Mouse (Mus musculus) monocyte, adult 2 months (primary cell): ENCODE results near the gene BC048562.

ENCODE experiments used
- DNase-seq, 2 experiments: peaks; one replicate each; pipeline ENCODE4 v3.0.0; 2022; ENCODE audit warnings: low spot score in 2 of 2, low read depth in 1 of 2

The BC048562 gene

DNA sequence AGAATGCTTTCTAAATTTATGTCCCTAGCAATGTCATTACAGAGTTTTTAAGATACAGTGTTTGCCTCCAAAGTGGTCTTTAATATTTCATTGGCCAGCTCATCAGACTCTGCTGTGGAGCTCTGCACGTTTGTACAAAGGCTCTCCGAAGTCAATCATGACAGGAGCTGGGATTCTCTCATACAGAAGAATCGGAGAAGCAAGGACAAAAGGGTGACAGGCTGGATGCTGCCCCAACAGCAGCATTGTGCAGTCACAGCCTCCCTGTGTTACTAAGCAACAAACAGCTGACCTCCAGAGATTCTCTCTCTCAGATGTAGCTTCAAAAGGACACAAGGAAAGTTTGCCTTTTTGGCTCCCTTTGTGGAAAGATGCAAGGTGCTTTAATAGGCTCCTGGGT is at the start of gene BC048562:
TSS of gene BC048562 (plus strand) at position 301 of the 400 bp plus-strand sequence.
- DNase-seq, result no peak

GRCm38 (mm10) chr9:108386816-108387215 is 49.5 kb upstream of the BC048562 start:
- DNase-seq, result no peak

GRCm38 (mm10) chr9:108388601-108389000 is 47.7 kb upstream of the BC048562 start:
- DNase-seq, result no peak

- no peak for DNase-seq
Measured at GRCm38 (mm10) chr9:108389220-108389619, 47.1 kb upstream of the BC048562 start.

DNA sequence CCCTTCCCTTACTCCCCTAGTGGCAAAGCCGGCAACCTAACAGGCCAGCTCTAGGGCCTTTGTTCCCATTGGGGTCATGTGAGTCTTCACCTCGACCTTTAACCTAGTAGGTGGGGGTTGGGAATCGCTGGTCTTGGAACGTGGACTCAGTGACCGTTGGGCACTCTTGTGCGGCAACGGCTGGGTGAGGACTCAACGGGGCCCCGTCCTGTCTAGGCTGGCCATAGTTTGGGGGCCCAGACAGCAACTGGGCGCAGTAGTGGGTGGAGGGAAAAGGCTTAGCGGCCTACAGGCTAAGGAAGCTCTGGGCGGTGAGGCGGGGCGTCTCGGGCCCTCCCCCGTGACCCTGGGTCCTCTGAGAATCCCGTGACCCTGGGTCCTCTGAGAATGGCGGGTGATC is 43.6 kb upstream of the BC048562 start, which contains the start of gene 1700102P08Rik:
TSS of gene 1700102P08Rik (plus strand) at position 130 of the 400 bp plus-strand sequence.
- no peak for DNase-seq

GRCm38 (mm10) chr9:108394191-108394590 is 42.1 kb upstream of the BC048562 start:
- DNase-seq, result no peak

DNA sequence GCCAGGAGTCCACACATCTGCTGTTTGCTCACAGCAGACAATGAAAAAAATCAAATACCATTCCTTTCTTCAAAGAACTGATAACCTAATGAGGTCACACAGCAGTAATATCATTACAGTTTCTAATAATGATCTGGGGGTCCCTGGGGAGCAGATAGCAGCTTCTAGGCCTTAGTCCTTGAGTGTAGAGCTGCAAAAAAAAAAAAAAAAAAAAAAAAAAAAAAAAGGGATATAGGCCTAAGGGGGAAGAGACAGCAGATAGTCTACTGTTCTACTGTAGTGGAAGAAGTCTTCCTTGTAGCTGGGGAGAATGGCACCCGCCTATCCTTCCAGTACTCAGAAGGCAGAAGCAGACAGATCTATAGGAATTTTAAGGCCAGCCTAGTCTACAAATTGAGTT is 40.9 kb upstream of the BC048562 start:
- no peak for DNase-seq

GRCm38 (mm10) chr9:108398324-108398723 is 38.0 kb upstream of the BC048562 start:
- no peak for DNase-seq

GRCm38 (mm10) chr9:108401186-108401960 is 34.9 kb upstream of the BC048562 start:
- no peak for DNase-seq

DNA sequence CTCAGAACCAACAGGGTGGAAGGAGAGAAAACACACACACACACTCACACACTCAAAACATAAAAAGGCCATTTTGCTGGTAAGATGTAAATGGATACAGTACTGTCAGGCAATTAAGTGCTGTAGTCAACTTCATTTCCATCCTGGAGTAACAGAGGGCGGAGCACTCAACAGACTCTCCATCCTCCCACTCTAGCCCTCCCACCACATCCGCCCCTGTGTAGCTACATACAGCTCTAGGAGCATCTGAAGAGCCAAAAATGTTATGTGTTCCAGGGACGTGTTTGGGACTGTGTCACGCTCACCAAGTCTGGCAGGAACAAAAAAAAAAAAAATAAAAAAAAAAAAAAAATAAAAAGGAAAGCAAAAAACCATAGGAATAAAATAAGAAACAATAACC is 33.2 kb upstream of the BC048562 start:
- no peak for DNase-seq

GRCm38 (mm10) chr9:108404451-108404850 is 31.8 kb upstream of the BC048562 start:
- no peak for DNase-seq

GRCm38 (mm10) chr9:108409535-108409934 is 26.7 kb upstream of the BC048562 start:
- DNase-seq, result no peak

DNA sequence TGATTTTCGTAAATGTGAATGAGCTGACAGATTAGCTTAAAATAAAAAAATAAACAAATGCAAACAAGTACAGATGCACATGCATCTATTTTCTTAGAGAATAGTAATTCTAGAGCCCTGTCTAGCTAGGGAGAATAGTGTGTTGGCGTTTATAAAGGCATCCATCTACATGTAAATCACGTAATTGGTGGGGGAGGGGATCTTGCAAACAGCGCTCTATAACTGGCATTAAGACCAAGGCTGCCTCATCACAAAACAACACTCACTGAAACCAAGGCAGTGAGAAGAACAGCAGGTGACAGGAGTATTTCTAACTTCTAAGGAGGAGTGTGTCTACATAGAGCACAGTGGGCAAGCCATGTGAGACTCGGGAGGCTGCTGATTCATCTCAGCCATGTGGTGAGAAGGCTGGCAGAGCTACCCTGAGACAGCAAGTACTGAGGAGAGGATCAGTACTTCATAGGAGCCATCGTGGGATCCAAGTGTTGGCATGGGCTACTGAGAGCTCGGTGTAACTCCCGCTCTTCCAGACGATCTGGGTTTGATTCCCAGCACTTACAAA is 24.8 kb upstream of the BC048562 start:
- DNase-seq, result no peak

GRCm38 (mm10) chr9:108412221-108412620 is 24.1 kb upstream of the BC048562 start:
- DNase-seq, result no peak

DNA sequence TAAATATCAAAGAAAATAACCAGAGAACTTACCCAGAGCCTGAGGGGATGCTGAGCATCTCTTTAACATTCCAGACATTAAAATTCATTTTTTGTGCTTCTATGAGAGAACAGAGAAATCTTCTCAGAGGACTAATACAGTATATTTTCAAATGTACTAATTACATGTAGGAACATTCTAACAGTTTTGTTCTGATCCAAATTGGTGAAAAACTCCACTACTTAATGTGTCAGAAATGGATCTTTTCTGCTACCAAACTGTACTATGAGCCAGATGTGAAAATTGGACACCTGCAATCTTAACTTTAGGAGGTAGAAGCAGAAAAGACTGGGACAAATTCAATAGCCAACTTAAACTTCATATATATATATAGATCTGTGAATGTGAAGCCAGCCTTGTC is 7.9 kb upstream of the BC048562 start, which contains the start of gene Ccdc36:
TSS of gene Ccdc36 (minus strand) at position 101 of the 400 bp plus-strand sequence.
- no peak for DNase-seq

- no peak for DNase-seq
Measured at GRCm38 (mm10) chr9:108431431-108432067, 4.7 kb upstream of the BC048562 start.

- DNase-seq, result no peak
Measured at GRCm38 (mm10) chr9:108439176-108439575, 2.9 kb downstream of the BC048562 start.

GRCm38 (mm10) chr9:108440485-108440884 is 4.2 kb downstream of the BC048562 start:
- no peak for DNase-seq

GRCm38 (mm10) chr9:108441236-108441919 is 5.1 kb downstream of the BC048562 start:
- no peak for DNase-seq

DNA sequence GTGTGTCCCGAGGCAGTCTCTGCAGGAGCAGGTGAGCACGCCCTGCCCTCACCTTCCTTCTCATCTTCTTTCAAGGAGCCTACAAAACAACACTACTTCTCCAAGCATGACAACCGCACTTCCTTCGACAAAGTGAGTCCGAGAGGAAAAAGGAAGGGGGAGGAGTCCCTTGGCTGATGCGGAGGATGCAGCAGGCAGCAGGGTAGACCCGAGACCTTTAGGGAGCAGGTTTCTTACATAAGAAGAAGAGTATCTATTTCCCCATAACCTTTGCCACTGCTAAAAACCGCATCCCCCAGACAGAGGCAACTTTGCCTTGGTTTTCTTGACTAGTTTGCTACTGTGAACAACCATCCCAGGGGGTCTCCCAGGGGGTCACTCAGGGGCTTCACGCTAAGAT is 8.8 kb downstream of the BC048562 start:
- DNase-seq, result no peak

DNA sequence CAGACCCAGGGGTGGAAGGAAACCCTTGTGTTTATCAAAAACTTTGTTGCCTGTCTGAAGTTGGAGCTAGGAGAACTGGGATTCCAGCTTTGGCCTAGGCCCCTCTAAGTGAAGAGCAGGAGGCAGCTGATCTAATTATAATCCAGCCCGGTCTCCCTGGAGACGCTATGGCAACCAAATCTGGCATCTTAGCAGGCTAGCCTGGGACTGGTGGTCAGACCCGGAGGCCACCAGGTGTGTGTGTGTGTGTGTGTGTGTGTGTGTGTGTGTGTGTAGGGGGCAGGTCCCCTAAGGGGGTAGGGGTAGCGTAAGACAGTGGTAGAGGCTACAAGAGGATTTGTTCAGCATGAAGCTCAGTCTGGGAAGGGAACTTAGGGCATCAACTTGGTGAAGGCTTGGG is 13.6 kb downstream of the BC048562 start:
- DNase-seq, result no peak
